Mouse (Mus musculus) embryonic facial prominence, embryonic 10.5 days (tissue): Measurements from ENCODE around the gene Gm10985. TPM values are rescaled to one million over a fixed set of nuclear protein-coding genes. Genes with fewer than 3 reads are reported as not detected.

Experiments
- DNase-seq: peaks from one replicate; pipeline ENCODE4 v3.0.0-alpha.2; 2017; ENCODE audit warnings: low spot score
- H3K27ac ChIP-seq: fragments of 300-500 bp; sonication (generic); replicated peaks from 2 replicates; pipeline ENCODE4 v1.5.1; 2016; ENCODE audit warnings: mild to moderate bottlenecking
- H3K27me3 ChIP-seq: fragments of 300-500 bp; sonication (generic); replicated peaks from 2 replicates; pipeline ENCODE4 v1.6.1; 2016; ENCODE audit warnings: low read depth, mild to moderate bottlenecking; ENCODE audit not compliant: poor library complexity, severe bottlenecking
- H3K36me3 ChIP-seq: fragments of 300-500 bp; sonication (generic); replicated peaks from 2 replicates; pipeline ENCODE4 v1.6.1; 2016; ENCODE audit warnings: mild to moderate bottlenecking, moderate library complexity
- H3K4me1 ChIP-seq: fragments of 300-500 bp; sonication (generic); 2 replicates; pipeline ENCODE4 v1.6.1; 2016
- H3K4me3 ChIP-seq: fragments of 300-500 bp; sonication (generic); 2 replicates; pipeline ENCODE4 v1.5.1; 2016; ENCODE audit warnings: mild to moderate bottlenecking, moderate library complexity
- H3K9me3 ChIP-seq: fragments of 300-500 bp; sonication (generic); 2 replicates; pipeline ENCODE4 v1.6.1; 2016; ENCODE audit warnings: mild to moderate bottlenecking
- WGBS: fragments of 180-500 bp; shearing (Covaris S2); methylation state at CpG from one replicate; pipeline ENCODE4 v1.1.7; 2016; 5-methylcytosine and 5-hydroxymethylcytosine counted together
- polyA plus RNA-seq: library from polyadenylated mRNA; unstranded; fragments of >200 nt; fragmentation: Nextera tagmentation; extraction: Ambion mirVana; gene quantifications from 2 replicates; pipeline ENCODE4 v1.2.1, GENCODE M21; 2016

The Gm10985 gene
- not detected in 2 replicates for polyA plus RNA-seq

DNA sequence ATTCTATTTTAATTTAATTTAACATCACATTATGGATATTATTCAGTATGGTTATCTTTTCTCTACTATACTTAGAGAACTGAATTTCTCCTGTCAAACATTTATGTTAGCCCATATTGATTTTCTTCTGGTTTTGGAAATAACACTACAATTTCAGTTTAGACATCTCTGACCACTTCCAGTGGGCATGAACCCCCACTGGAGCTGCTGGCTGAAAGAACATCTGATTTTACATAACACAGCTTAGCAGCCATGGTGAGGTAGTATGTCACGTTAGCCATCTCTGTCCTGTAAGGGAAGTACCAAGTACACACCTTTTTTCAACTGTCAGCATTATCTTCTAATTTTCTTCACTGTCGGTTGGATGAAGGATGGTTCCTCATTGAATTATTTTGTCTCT, at the start of gene Gm10985:
TSS of gene Gm10985 (plus strand) at position 301 of the 400 bp plus-strand sequence.
- H3K9me3 ChIP-seq, result no peaks in the 10 kb centered on the region
- 83% methylated on average over 2 of the region's 2 CpGs for WGBS
- H3K36me3 ChIP-seq, result no peaks in the 10 kb centered on the region
- H3K4me1 ChIP-seq, result no peaks in the 10 kb centered on the region
- H3K27ac ChIP-seq, result no peak within 1 kb of the TSS
- no peaks in the 10 kb centered on the region for H3K27me3 ChIP-seq
- no peak for DNase-seq
- H3K4me3 ChIP-seq, result no peak within 1 kb of the TSS

DNA sequence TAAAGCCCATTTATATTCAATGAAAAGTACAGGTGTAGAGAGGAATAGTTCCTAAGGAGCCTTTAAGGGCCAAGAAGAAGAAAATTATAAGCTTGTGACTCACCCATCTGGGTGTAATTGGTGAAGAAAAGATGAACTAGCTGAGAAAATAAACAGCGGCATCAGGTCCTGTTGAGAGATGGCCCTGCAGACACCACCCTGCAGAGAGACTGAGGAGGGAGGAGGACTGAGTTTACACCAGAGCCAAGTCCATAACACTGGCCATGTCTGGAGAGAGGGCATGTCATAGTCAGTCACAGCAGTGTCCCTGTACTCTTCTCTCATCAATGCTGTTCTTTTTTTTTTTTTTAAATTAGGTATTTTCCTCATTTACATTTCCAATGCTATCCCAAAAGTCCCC, 48.0 kb upstream of the Gm10985 start:
- DNase-seq, result no peak
- Histone ChIP-seq H3K36me3 (no peaks in the 10 kb centered on the region), H3K9me3 (no peaks in the 10 kb centered on the region), H3K27ac (no peak overlapping the region), H3K4me3 (no peak overlapping the region), H3K4me1 (no peaks in the 10 kb centered on the region), H3K27me3 (no peaks in the 10 kb centered on the region)
- 84% methylated on average over 1 of the region's 1 CpGs for WGBS

DNA sequence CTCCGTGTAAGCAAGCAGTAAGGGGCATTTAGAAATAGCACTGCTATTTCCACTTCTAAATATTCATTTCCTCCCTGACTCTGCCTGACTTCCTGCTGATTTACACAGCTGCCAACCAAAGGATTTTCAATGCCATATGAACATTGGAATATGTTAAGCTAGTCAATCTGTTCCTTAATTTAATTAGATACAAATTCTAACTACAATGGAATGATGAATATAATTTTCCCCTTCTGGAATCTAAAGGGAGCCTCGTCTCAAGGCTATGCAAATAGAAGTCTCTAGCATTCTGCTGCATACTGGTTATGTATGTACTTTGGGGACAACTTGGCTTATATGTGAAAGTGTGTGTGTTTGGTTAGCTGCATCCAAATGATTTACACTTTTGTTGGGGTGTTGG, 45.2 kb upstream of the Gm10985 start:
- Histone ChIP-seq H3K4me3 (no peak overlapping the region), H3K27ac (no peak overlapping the region), H3K4me1 (no peaks in the 10 kb centered on the region), H3K36me3 (no peaks in the 10 kb centered on the region), H3K9me3 (no peaks in the 10 kb centered on the region), H3K27me3 (no peaks in the 10 kb centered on the region)
- no peak for DNase-seq
- WGBS, result 74% methylated on average over 2 of the region's 2 CpGs

DNA sequence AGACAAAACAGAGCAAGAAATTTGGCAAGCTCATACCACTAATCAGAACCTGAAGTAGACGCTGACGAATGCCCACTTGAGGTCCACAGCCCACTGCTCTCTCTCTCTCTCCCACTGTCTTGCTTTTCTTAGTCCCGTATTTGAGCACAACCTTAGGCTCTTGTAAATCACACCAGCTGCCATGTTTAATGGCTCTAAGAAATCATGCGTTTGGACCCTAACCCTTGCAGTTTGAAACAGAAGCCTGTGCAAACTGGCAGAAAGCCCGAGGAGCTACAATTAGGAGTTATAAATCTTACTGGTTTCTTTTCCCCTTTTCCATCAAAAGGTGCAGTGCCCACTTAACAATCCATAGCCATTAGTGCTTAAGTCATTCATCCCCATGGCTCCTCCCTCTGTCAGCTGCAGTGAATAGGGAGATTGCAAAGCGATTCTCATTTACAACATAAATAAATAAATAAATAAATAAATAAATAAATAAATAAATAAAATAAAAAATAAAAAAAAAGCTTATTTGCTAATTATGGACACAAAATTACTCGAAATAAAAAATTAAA, 31.4 kb upstream of the Gm10985 start:
- 88% methylated on average over 7 of the region's 7 CpGs for WGBS

GRCm38 (mm10) chr3:53834238-53834637, 10.6 kb upstream of the Gm10985 start:
- Histone ChIP-seq H3K9me3 (no peaks in the 10 kb centered on the region), H3K27ac (no peak overlapping the region), H3K27me3 (no peaks in the 10 kb centered on the region), H3K4me1 (no peaks in the 10 kb centered on the region), H3K4me3 (no peak overlapping the region), H3K36me3 (no peaks in the 10 kb centered on the region)
- no peak for DNase-seq
- 80% methylated on average over 2 of the region's 2 CpGs for WGBS

More for the DNA sequence above, 31.4 kb upstream of the Gm10985 start:
- no peaks in the 10 kb centered on the region for H3K36me3 ChIP-seq
- DNase-seq, result no peak
- no peaks in the 10 kb centered on the region for H3K9me3 ChIP-seq
- no peaks in the 10 kb centered on the region for H3K27me3 ChIP-seq
- no peak overlapping the region for H3K27ac ChIP-seq
- no peaks in the 10 kb centered on the region for H3K4me1 ChIP-seq
- H3K4me3 ChIP-seq, result no peak overlapping the region

DNA sequence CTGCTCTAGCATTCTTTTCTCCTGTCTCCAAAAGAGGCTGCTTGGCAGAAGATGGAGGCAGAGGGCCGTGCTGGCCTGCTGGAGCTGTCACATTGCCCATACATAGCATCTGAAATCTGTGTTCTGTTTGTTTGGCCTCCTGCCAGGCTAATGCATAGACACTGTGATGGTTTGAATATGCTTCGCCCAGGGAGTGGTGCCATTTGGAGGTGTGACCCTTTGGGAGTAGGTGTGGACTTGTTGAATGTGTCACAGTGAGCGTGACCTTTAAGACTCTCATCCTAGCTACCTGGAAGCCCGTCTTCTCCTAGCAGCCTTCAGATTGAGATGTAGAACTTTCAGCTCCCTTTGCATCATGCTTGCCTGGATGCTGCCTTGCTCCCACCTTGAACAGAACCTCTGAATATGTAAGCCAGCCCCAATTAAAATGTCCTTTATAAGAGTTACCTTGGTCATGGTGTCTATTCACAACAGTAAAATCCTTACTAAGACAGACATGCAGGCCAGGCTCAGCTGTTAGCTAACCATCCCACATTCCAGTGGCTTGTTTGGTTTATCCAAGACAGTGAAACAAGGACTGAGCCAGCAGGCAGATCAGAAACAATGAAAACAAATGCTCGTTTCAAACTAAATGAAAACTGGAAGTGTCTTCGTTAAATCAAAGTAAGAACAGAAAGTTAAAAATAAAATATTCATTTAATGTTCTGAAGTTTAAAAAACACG, 1.5 kb downstream of the Gm10985 start:
- 81% methylated on average over 7 of the region's 7 CpGs for WGBS
- DNase-seq, result no peak
- no peaks in the 10 kb centered on the region for H3K4me1 ChIP-seq
- no peaks in the 10 kb centered on the region for H3K36me3 ChIP-seq
- H3K4me3 ChIP-seq, result no peak overlapping the region
- H3K27ac ChIP-seq, result no peak overlapping the region
- H3K9me3 ChIP-seq, result no peaks in the 10 kb centered on the region
- no peaks in the 10 kb centered on the region for H3K27me3 ChIP-seq

DNA sequence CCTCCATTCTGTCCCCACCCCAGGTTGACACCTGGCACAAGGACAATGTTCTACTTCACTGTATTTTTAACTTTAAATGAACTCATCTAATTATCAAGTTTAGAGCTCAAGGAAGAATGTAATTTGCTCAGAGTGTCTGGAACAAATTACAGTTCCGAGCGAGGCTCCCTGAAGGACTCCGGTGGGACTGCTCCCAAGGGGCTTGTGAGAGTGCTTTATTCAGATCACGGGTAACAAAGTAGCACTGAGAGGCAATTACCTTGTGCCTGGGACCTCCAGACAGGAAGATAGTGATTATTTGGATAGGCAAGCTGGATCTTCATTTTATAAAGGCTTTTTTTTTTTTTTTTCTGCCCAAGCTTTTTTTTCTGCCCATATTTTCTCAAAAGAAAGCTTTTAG, 2.8 kb downstream of the Gm10985 start:
- 39% methylated on average over 4 of the region's 4 CpGs for WGBS

DNA sequence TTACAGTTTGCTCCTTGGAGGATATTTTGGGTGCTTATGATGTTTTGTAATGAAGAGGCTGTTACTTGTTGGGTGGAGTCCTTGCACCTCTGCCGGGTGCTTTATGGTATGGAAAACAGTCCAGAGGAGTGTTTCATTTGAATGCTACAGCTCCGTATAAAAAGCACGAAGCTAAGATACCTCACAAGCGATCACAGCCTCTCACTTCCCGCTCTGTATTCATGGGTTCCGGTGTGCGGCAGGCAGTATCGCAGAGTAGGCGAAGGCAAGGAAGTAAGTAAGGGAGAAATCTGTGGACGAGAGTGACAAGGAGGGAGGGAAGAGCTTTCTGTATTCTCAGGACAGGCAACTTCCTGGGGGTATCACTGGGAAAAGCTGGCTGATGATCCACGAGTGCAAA, 3.4 kb downstream of the Gm10985 start:
- Histone ChIP-seq H3K27me3 (no peaks in the 10 kb centered on the region), H3K9me3 (no peaks in the 10 kb centered on the region), H3K27ac (no peak overlapping the region), H3K36me3 (no peaks in the 10 kb centered on the region), H3K4me3 (no peak overlapping the region), H3K4me1 (no peaks in the 10 kb centered on the region)
- DNase-seq, result no peak
- WGBS, result 78% methylated on average over 11 of the region's 11 CpGs

More for the DNA sequence above, 2.8 kb downstream of the Gm10985 start:
- no peaks in the 10 kb centered on the region for H3K27me3 ChIP-seq
- DNase-seq, result no peak
- no peak overlapping the region for H3K27ac ChIP-seq
- H3K4me1 ChIP-seq, result no peaks in the 10 kb centered on the region
- no peaks in the 10 kb centered on the region for H3K36me3 ChIP-seq
- no peaks in the 10 kb centered on the region for H3K9me3 ChIP-seq
- H3K4me3 ChIP-seq, result no peak overlapping the region

- 84% methylated on average over 4 of the region's 4 CpGs for WGBS
- Histone ChIP-seq H3K27me3 (no peaks in the 10 kb centered on the region), H3K27ac (no peak overlapping the region), H3K9me3 (no peaks in the 10 kb centered on the region), H3K36me3 (peaks cover 36% of the 10 kb centered on the region), H3K4me3 (no peak overlapping the region), H3K4me1 (no peaks in the 10 kb centered on the region)
- DNase-seq, result no peak
Measured at GRCm38 (mm10) chr3:53854261-53854660, 9.4 kb downstream of the Gm10985 start.

DNA sequence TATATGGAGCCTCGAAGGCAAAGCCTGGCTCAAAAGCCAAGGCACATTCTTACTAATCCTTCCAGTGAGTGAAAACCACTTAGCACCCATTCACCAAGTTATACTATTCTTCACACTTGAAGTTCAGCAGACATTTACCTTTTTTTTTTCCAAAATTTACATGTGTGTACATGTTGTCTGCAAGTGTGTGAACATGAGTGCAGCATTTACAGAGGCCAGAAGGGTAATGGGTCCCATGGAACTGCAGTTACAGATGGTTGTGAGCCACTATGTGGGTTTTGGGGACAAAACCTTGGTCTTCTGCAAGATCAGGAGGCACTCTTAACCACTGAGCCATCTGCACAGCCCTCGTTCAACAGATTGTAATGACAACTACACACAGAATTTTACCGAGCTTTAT, 9.9 kb downstream of the Gm10985 start:
- Histone ChIP-seq H3K9me3 (no peaks in the 10 kb centered on the region), H3K27ac (no peak overlapping the region), H3K36me3 (peaks cover 42% of the 10 kb centered on the region), H3K4me1 (no peaks in the 10 kb centered on the region), H3K27me3 (no peaks in the 10 kb centered on the region), H3K4me3 (no peak overlapping the region)
- 88% methylated on average over 3 of the region's 3 CpGs for WGBS
- DNase-seq, result no peak

- peak; percentile 94 for DNase-seq
- Histone ChIP-seq H3K27me3 (no peaks in the 10 kb centered on the region), H3K36me3 (peaks cover 36% of the 10 kb centered on the region), H3K27ac (peak within 1 kb of the TSS; percentile 95), H3K9me3 (no peaks in the 10 kb centered on the region), H3K4me1 (peaks cover 7% of the 10 kb centered on the region), H3K4me3 (peak within 1 kb of the TSS; percentile 97)
- under 1% methylated on average over 58 of the region's 58 CpGs for WGBS
Measured at GRCm38 (mm10) chr3:53863383-53864220, 18.7 kb downstream of the Gm10985 start, which contains the start of gene Ufm1. TSS of gene Ufm1 (minus strand) at chr3:53863830.

DNA sequence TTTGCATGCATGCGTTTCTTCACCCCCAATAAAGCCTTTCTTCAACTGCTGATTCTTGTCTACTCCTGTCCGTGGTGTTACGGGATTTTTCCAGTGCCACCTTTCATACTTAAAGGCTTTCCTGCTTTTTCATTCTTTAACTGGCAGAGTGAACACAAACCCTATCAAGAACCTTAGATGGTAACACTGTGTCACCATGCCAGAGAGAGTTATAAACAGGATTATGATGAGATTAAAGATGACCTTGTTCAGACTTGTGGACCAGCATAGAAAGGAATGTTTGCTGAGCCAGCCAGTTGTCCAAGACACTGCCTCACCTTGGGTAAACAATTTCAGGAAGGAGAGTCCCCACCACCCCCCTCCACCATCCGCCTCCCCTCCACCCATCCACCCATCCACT, 23.3 kb downstream of the Gm10985 start:
- Histone ChIP-seq H3K27ac (no peak overlapping the region), H3K36me3 (no peaks in the 10 kb centered on the region), H3K27me3 (no peaks in the 10 kb centered on the region), H3K4me3 (no peak overlapping the region), H3K9me3 (no peaks in the 10 kb centered on the region), H3K4me1 (peaks cover 17% of the 10 kb centered on the region)
- DNase-seq, result no peak
- 84% methylated on average over 4 of the region's 4 CpGs for WGBS
